19 mouse cellular contexts compared by ENCODE assay signal in genomic region chr7:113022516-113022915, GRCm38 (mm10).
DNase-seq lines count a peak whose midpoint lies in the region; ATAC-seq and TF ChIP-seq lines count a peak whose summit lies in the region.
"Had no signal": no experiment of that assay in that cellular context is flagged by ENCODE, and none has a peak within 500 bp of the region (broad histone marks: within the 10 kb centered on the region; RNA-seq: fewer than 3 reads in every experiment).

No protein-coding gene starts in this region.

- no peak for TF ChIP-seq CTCF in hindbrain, postnatal 0 days (IDR thresholded peaks at IDR 0.05; ENCODE audit: low read depth)

- no peak for ATAC-seq in hindbrain, postnatal 0 days
- no peak for ATAC-seq in midbrain, embryonic 13.5 days
- ATAC-seq: activated CD4-positive, CD25-positive, alpha-beta regulatory T cell, adult 4 months; CD4-positive, CD25-positive, alpha-beta regulatory T cell, adult 4 months; Patski had no signal

- no peak overlapping the region for H3K4me2 ChIP-seq in hindbrain, postnatal 0 days (ENCODE audit: low read depth, low read length)
- no peak overlapping the region for H3K4me2 ChIP-seq in midbrain, embryonic 13.5 days (replicated peaks)

- H3K4me1 ChIP-seq in hindbrain, postnatal 0 days (ENCODE audit: insufficient read depth, low read length): no peaks in the 10 kb centered on the region
- H3K4me1 ChIP-seq in midbrain, embryonic 13.5 days (replicated peaks): no peaks in the 10 kb centered on the region

- peak; percentile 55 for DNase-seq in ES-CJ7 (ENCODE audit: low read depth, low spot score)
- peak; percentile 58 for DNase-seq in ZHBTc4 (ENCODE audit: low read depth, low spot score)
- DNase-seq in hindbrain, postnatal 0 days (ENCODE audit: low spot score): no peak
- DNase-seq: adrenal gland, adult 2 months; adrenal gland, adult 8-10 months; adrenal gland, postnatal 10 days; adrenal gland, postnatal 14 days; adrenal gland, postnatal 25 days; adrenal gland, postnatal 36 days; B cell, adult 2 months; cerebellum, adult 11 months; cerebellum, adult 11-12 months; cerebellum, adult 8-10 months had no signal

- no peaks in the 10 kb centered on the region for H3K27me3 ChIP-seq in hindbrain, postnatal 0 days (ENCODE audit: insufficient read depth, low read length)
- no peaks in the 10 kb centered on the region for H3K27me3 ChIP-seq in midbrain, embryonic 13.5 days
- H3K27me3 ChIP-seq: CH12.LX had no signal

- no peak overlapping the region for H3K4me3 ChIP-seq in hindbrain, postnatal 0 days (ENCODE audit: low read length)
- H3K4me3 ChIP-seq in midbrain, embryonic 13.5 days (replicated peaks): no peak overlapping the region

- no peak overlapping the region for H3K9ac ChIP-seq in hindbrain, postnatal 0 days (replicated peaks; ENCODE audit: low read length)
- no peak overlapping the region for H3K9ac ChIP-seq in midbrain, embryonic 13.5 days (replicated peaks)

- H3K27ac ChIP-seq in hindbrain, postnatal 0 days: no peak overlapping the region
- no peak overlapping the region for H3K27ac ChIP-seq in midbrain, embryonic 13.5 days

- no peaks in the 10 kb centered on the region for H3K9me3 ChIP-seq in hindbrain, postnatal 0 days (ENCODE audit: low read length)
- H3K9me3 ChIP-seq in midbrain, embryonic 13.5 days: no peaks in the 10 kb centered on the region

- WGBS in hindbrain, postnatal 0 days: 40% methylated on average over 2 of the region's 2 CpGs
- WGBS in midbrain, embryonic 13.5 days: 48% methylated on average over 2 of the region's 2 CpGs

- H3K36me3 ChIP-seq in hindbrain, postnatal 0 days (ENCODE audit: insufficient read depth, low read length): no peaks in the 10 kb centered on the region
- H3K36me3 ChIP-seq in midbrain, embryonic 13.5 days: no peaks in the 10 kb centered on the region
- H3K36me3 ChIP-seq: G1E had no signal
